Mouse (Mus musculus) MEL (cell line): ENCODE measurements at regions not wholly inside any gene's neighbourhood (a gene's known extent, or its start where the extent isn't known, plus 50 kb on each side); places are given as distances from the start of the nearest gene placed in this dataset.

Experiments used
- DNase-seq: peaks from one replicate; pipeline ENCODE4 v3.0.0; 2011; ENCODE audit warnings: low read depth, low spot score
- H3K27ac ChIP-seq: 2 replicates; pipeline ENCODE4 v1.5.1; 2012; ENCODE audit warnings: low read depth, mild to moderate bottlenecking, control low read depth, low read length, moderate library complexity; ENCODE audit not compliant: control insufficient read depth
- H3K27me3 ChIP-seq, 2 experiments: fragments of 150-350 bp in 1 of 2; sonication (generic) in 1 of 2; 2 replicates each; pipeline ENCODE4 v1.6.1; 2012; ENCODE audit warnings: low read length in 2 of 2, mild to moderate bottlenecking in 2 of 2, improper control_type of control experiment in 1 of 2, moderate library complexity in 1 of 2; ENCODE audit not compliant: insufficient read depth in 2 of 2, control insufficient read depth in 1 of 2
- H3K36me3 ChIP-seq, 2 experiments: 2 replicates each; pipeline ENCODE4 v1.6.1; 2012 to 2014; ENCODE audit warnings: low read length in 2 of 2, improper control_type of control experiment in 1 of 2, inconsistent platforms in 1 of 2, mild to moderate bottlenecking in 1 of 2; ENCODE audit not compliant: insufficient read depth in 2 of 2, control insufficient read depth in 1 of 2
- H3K4me1 ChIP-seq, 2 experiments: fragments of 150-350 bp in 1 of 2; sonication (generic) in 1 of 2; 2 replicates each; pipeline ENCODE4 v1.6.1; 2012; ENCODE audit warnings: low read length in 2 of 2, improper control_type of control experiment in 1 of 2, mild to moderate bottlenecking in 1 of 2; ENCODE audit not compliant: insufficient read depth in 2 of 2, control insufficient read depth in 1 of 2
- H3K4me3 ChIP-seq, 2 experiments: fragments of 150-350 bp in 1 of 2; sonication (generic) in 1 of 2; 2 replicates each; pipeline ENCODE4 v1.5.1; 2012; ENCODE audit warnings: low read depth in 2 of 2, low read length in 2 of 2, mild to moderate bottlenecking in 2 of 2, moderate library complexity in 2 of 2, control low read depth in 1 of 2, improper control_type of control experiment in 1 of 2; ENCODE audit not compliant: control insufficient read depth in 1 of 2, insufficient read depth in 1 of 2
- H3K79me2 ChIP-seq: 2 replicates; pipeline ENCODE4 v1.6.1; 2012; ENCODE audit warnings: mild to moderate bottlenecking, low read length, moderate library complexity; ENCODE audit not compliant: control insufficient read depth, poor library complexity, insufficient read depth
- H3K9ac ChIP-seq: 2 replicates; pipeline ENCODE4 v1.6.1; 2012; ENCODE audit warnings: low read depth, mild to moderate bottlenecking, control low read depth, low read length, moderate library complexity; ENCODE audit not compliant: control insufficient read depth, poor library complexity, severe bottlenecking
- H3K9me3 ChIP-seq: fragments of 150-350 bp; sonication (generic); replicated peaks from 2 replicates; pipeline ENCODE4 v1.6.1; 2012; ENCODE audit warnings: mild to moderate bottlenecking, low read length, improper control_type of control experiment, moderate library complexity; ENCODE audit not compliant: insufficient read depth
- BHLHE40 ChIP-seq: IDR thresholded peaks from 2 replicates; pipeline ENCODE4 v1.6.1; 2012; ENCODE audit warnings: low read depth, mild to moderate bottlenecking, inconsistent platforms, low read length, improper control_type of control experiment, borderline replicate concordance
- CHD1 ChIP-seq: IDR thresholded peaks from 2 replicates; pipeline ENCODE4 v1.6.1; 2012; ENCODE audit warnings: low read depth, mild to moderate bottlenecking, inconsistent platforms, low read length, improper control_type of control experiment
- E2F4 ChIP-seq: IDR thresholded peaks from 2 replicates; pipeline ENCODE4 v1.6.1; 2011; ENCODE audit warnings: low read depth, low read length, improper control_type of control experiment, borderline replicate concordance
- ETS1 ChIP-seq: IDR thresholded peaks from 2 replicates; pipeline ENCODE4 v1.6.1; 2012; ENCODE audit warnings: low read depth, mild to moderate bottlenecking, inconsistent platforms, low read length, improper control_type of control experiment, moderate library complexity
- GATA1 ChIP-seq: IDR thresholded peaks from 2 replicates; pipeline ENCODE4 v1.6.1; 2011; ENCODE audit warnings: low read depth, low read length, improper control_type of control experiment
- HCFC1 ChIP-seq: IDR thresholded peaks from 2 replicates; pipeline ENCODE4 v1.6.1; 2012; ENCODE audit warnings: low read depth, mild to moderate bottlenecking, inconsistent platforms, low read length, improper control_type of control experiment, moderate library complexity
- JUND ChIP-seq: IDR thresholded peaks from 2 replicates; pipeline ENCODE4 v1.6.1; 2011; ENCODE audit warnings: low read depth, mild to moderate bottlenecking, improper control_type of control experiment, low read length
- KAT2A ChIP-seq: conservative IDR thresholded peaks from 2 replicates; pipeline ENCODE4 v1.6.1; 2012; ENCODE audit warnings: low read depth, low read length, improper control_type of control experiment, inconsistent platforms
- MAFK ChIP-seq: IDR thresholded peaks from 2 replicates; pipeline ENCODE4 v1.6.1; 2011; ENCODE audit warnings: low read depth, mild to moderate bottlenecking, low read length, improper control_type of control experiment, borderline replicate concordance
- MAX ChIP-seq: IDR thresholded peaks from 2 replicates; pipeline ENCODE4 v1.6.1; 2011; ENCODE audit warnings: low read length, improper control_type of control experiment
- MAZ ChIP-seq: IDR thresholded peaks from 2 replicates; pipeline ENCODE4 v1.6.1; 2012; ENCODE audit warnings: low read depth, mild to moderate bottlenecking, inconsistent platforms, low read length, improper control_type of control experiment
- MEF2A ChIP-seq: IDR thresholded peaks from 2 replicates; pipeline ENCODE4 v1.6.1; 2014; ENCODE audit warnings: low read depth, mild to moderate bottlenecking, inconsistent platforms, low read length, improper control_type of control experiment; ENCODE audit not compliant: poor library complexity, insufficient replicate concordance, severe bottlenecking; ENCODE audit errors: extremely low read depth
- MXI1 ChIP-seq: IDR thresholded peaks from 2 replicates; pipeline ENCODE4 v1.6.1; 2011; ENCODE audit warnings: mild to moderate bottlenecking, low read depth, low read length, improper control_type of control experiment
- NELFE ChIP-seq: IDR thresholded peaks from 2 replicates; pipeline ENCODE4 v1.6.1; 2011; ENCODE audit warnings: low read depth, low read length, improper control_type of control experiment
- NRF1 ChIP-seq: IDR thresholded peaks from 2 replicates; pipeline ENCODE4 v1.6.1; 2014; ENCODE audit warnings: low read depth, mild to moderate bottlenecking, inconsistent platforms, low read length, improper control_type of control experiment, moderate library complexity; ENCODE audit not compliant: poor library complexity, insufficient read depth, severe bottlenecking
- POLR2AphosphoS2 ChIP-seq: IDR thresholded peaks from 2 replicates; pipeline ENCODE4 v1.6.1; 2011; ENCODE audit warnings: low read length, improper control_type of control experiment
- RCOR1 ChIP-seq: IDR thresholded peaks from 2 replicates; pipeline ENCODE4 v1.6.1; 2012; ENCODE audit warnings: low read depth, mild to moderate bottlenecking, inconsistent platforms, low read length, improper control_type of control experiment
- SMC3 ChIP-seq: IDR thresholded peaks from 2 replicates; pipeline ENCODE4 v1.6.1; 2011; ENCODE audit warnings: low read depth, low read length, improper control_type of control experiment
- TBP ChIP-seq: IDR thresholded peaks from 2 replicates; pipeline ENCODE4 v1.8.0; 2011; ENCODE audit warnings: low read depth, low read length, improper control_type of control experiment
- TCF12 ChIP-seq: IDR thresholded peaks from 2 replicates; pipeline ENCODE4 v1.6.1; 2014; ENCODE audit warnings: low read depth, mild to moderate bottlenecking, inconsistent platforms, low read length, improper control_type of control experiment, moderate library complexity
- UBTF ChIP-seq: IDR thresholded peaks from 2 replicates; pipeline ENCODE4 v1.6.1; 2012; ENCODE audit warnings: low read depth, mild to moderate bottlenecking, inconsistent platforms, low read length, improper control_type of control experiment, moderate library complexity, borderline replicate concordance; ENCODE audit not compliant: insufficient read depth
- USF1 ChIP-seq: IDR thresholded peaks from 2 replicates; pipeline ENCODE4 v1.6.1; 2014; ENCODE audit warnings: low read depth, mild to moderate bottlenecking, inconsistent platforms, low read length, improper control_type of control experiment, moderate library complexity
- USF2 ChIP-seq, 2 experiments: IDR thresholded peaks; 2 replicates each; pipeline ENCODE4 v1.6.1; 2011 to 2012; ENCODE audit warnings: improper control_type of control experiment in 2 of 2, low read length in 2 of 2, borderline replicate concordance in 1 of 2, inconsistent platforms in 1 of 2, low read depth in 1 of 2, mild to moderate bottlenecking in 1 of 2; ENCODE audit not compliant: insufficient read depth in 1 of 2
- ZKSCAN1 ChIP-seq: IDR thresholded peaks from 2 replicates; pipeline ENCODE4 v1.6.1; 2012; ENCODE audit warnings: low read depth, mild to moderate bottlenecking, inconsistent platforms, low read length, improper control_type of control experiment, moderate library complexity

DNA sequence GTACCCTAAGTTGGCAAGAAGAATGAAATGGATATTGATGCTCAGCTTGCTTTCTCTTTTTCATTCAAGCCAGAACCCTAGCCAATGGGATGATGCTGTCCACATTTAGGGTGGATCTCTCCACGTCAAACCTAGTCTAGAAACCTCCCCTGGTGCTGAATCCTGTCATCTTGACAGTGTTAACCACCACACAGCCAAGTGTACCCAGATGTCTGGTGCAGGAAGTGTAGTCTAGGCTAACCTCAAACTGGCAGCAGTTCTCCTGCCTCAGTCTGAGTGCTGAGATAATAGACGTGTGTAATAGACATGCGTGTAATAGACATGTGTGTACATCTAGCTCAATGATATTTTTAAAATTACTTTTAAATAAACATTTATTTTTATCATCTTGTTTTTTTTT is 233.1 kb downstream of the Ikzf2 start:
- H3K36me3 ChIP-seq, result no peaks in the 10 kb centered on the region
- H3K9ac ChIP-seq, result no peak overlapping the region
- H3K4me3 ChIP-seq, result no peak overlapping the region
- no peaks in the 10 kb centered on the region for H3K27me3 ChIP-seq
- no peaks in the 10 kb centered on the region for H3K4me1 ChIP-seq
- no peak overlapping the region for H3K27ac ChIP-seq
- no peaks in the 10 kb centered on the region for H3K9me3 ChIP-seq
- DNase-seq, result no peak
- H3K79me2 ChIP-seq, result no peaks in the 10 kb centered on the region
- TF ChIP-seq GATA1 (no peak), JUND (no peak), TCF12 (no peak), ETS1 (no peak), TBP (no peak), NRF1 (no peak), HCFC1 (no peak), NELFE (no peak), MEF2A (no peak), CHD1 (no peak), RCOR1 (no peak), USF2 (IDR thresholded peaks at IDR 0.05; ENCODE audit: borderline replicate concordance in 1 of 2, insufficient read depth in 1 of 2, low read depth in 1 of 2, low read length in 2 of 2) (no peak), USF1 (no peak)
- TF ChIP-seq, all 39 proteins: peak for 0

DNA sequence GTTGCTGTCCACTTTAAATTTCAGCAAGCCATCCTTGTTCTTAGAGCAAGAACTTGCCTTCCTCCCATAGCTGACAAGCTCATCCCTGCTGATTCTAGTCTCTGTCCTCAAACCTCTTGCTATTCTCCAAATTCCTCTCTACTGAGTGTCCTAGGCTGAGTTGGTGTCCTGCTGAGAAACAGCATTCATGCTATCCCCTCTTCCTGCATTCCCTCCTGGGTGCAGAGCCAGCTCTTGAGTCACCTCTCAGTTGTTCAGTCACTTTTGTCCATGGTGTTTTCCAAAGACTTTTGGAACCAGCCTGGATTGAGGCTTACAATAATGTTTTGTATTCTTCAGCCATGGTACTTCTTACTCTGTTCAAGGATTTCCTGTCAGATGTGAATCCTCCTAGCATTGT is 234.1 kb downstream of the Ikzf2 start:
- no peaks in the 10 kb centered on the region for H3K4me1 ChIP-seq
- TF ChIP-seq MEF2A (no peak), MAFK (no peak), JUND (no peak), BHLHE40 (no peak), CHD1 (no peak), NRF1 (no peak), TCF12 (no peak), UBTF (no peak), TBP (no peak), SMC3 (no peak), MAX (no peak), MAZ (no peak), ZKSCAN1 (no peak), E2F4 (no peak), POLR2AphosphoS2 (no peak), MXI1 (no peak), KAT2A (no peak)
- DNase-seq, result no peak

More for the DNA sequence above, 234.1 kb downstream of the Ikzf2 start:
- Histone ChIP-seq H3K9me3 (no peaks in the 10 kb centered on the region), H3K27ac (no peak overlapping the region), H3K4me3 (no peak overlapping the region), H3K9ac (no peak overlapping the region), H3K79me2 (no peaks in the 10 kb centered on the region), H3K27me3 (no peaks in the 10 kb centered on the region), H3K36me3 (no peaks in the 10 kb centered on the region)
